Mouse (Mus musculus): ENCODE measurements around the gene Kmt2a. TPM values are rescaled to one million over a fixed set of nuclear protein-coding genes. Genes with fewer than 3 reads are reported as not detected.

The Kmt2a gene
- polyA plus RNA-seq, 1 experiment from 2014 or later: 9.7 TPM

GRCm38 (mm10) chr9:44877686-44878085, 3.4 kb downstream of the Kmt2a start:
- ATAC-seq (replicated peaks; ENCODE audit: low FRiP score) (no peak), DNase-seq (ENCODE audit: low spot score) (no peak)
- Histone ChIP-seq H3K9ac (ENCODE audit: low read depth, low read length) (no peak overlapping the region), H3K4me3 (ENCODE audit: low read depth, low read length) (no peak overlapping the region), H3K4me1 (replicated peaks; ENCODE audit: control insufficient read depth, insufficient read depth, low read length) (peaks cover 28% of the 10 kb centered on the region), H3K36me3 (ENCODE audit: control insufficient read depth, insufficient read depth, low read length) (peaks cover 4% of the 10 kb centered on the region; the same call in 1 of the 2 replicates), H3K27me3 (replicated peaks; ENCODE audit: control insufficient read depth, insufficient read depth, low read length) (no peaks in the 10 kb centered on the region), H3K4me2 (no peak overlapping the region), H3K9me3 (ENCODE audit: control insufficient read depth, low read length) (no peaks in the 10 kb centered on the region), H3K27ac (ENCODE audit: low read depth, low read length) (no peak overlapping the region)
- 94% methylated on average over 7 of the region's 7 CpGs for WGBS

GRCm38 (mm10) chr9:44875476-44875875, 5.6 kb downstream of the Kmt2a start:
- H3K4me2 ChIP-seq: no peak overlapping the region
- no peak overlapping the region for H3K9ac ChIP-seq (ENCODE audit: low read depth, low read length)
- no peaks in the 10 kb centered on the region for H3K27me3 ChIP-seq (replicated peaks; ENCODE audit: control insufficient read depth, insufficient read depth, low read length)
- H3K4me1 ChIP-seq (replicated peaks; ENCODE audit: control insufficient read depth, insufficient read depth, low read length): peaks cover 32% of the 10 kb centered on the region
- H3K9me3 ChIP-seq (ENCODE audit: control insufficient read depth, low read length): no peaks in the 10 kb centered on the region
- ATAC-seq (replicated peaks; ENCODE audit: low FRiP score): no peak
- DNase-seq (ENCODE audit: low spot score): no peak
- 84% methylated on average over 7 of the region's 7 CpGs for WGBS
- H3K27ac ChIP-seq (ENCODE audit: low read depth, low read length): no peak overlapping the region
- no peak overlapping the region for H3K4me3 ChIP-seq (ENCODE audit: low read depth, low read length)
- peaks cover 4% of the 10 kb centered on the region; the same call in 1 of the 2 replicates for H3K36me3 ChIP-seq (ENCODE audit: control insufficient read depth, insufficient read depth, low read length)

DNA sequence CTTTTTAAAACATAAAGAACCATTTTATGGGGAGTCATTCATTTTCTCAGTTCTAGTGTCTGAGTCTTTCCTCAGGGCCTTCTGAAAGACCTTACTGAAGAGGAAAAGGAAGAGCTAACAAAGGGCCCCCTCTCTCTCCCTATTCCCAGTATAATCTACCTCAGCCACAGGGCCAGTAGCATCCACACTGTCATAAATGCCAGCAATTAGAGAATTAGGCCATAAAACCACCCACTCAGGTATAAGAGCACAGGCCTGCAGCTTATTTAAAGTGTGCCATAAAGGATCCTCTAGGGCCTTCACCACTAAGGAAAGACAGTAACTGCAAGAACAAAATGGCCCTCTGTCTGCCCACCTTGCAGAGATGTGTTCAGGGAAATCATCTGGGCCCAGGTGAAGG, 6.9 kb downstream of the Kmt2a start:
- no peak overlapping the region for H3K27ac ChIP-seq (ENCODE audit: low read depth, low read length)
- no peaks in the 10 kb centered on the region for H3K27me3 ChIP-seq (replicated peaks; ENCODE audit: control insufficient read depth, insufficient read depth, low read length)
- ATAC-seq (replicated peaks; ENCODE audit: low FRiP score): no peak
- H3K4me1 ChIP-seq (replicated peaks; ENCODE audit: control insufficient read depth, insufficient read depth, low read length): peaks cover 26% of the 10 kb centered on the region
- H3K4me2 ChIP-seq: no peak overlapping the region
- H3K9me3 ChIP-seq (ENCODE audit: control insufficient read depth, low read length): no peaks in the 10 kb centered on the region
- H3K9ac ChIP-seq (ENCODE audit: low read depth, low read length): no peak overlapping the region
- no peak for DNase-seq (ENCODE audit: low spot score)
- H3K4me3 ChIP-seq (ENCODE audit: low read depth, low read length): no peak overlapping the region
- peaks cover 7% of the 10 kb centered on the region; the same call in 1 of the 2 replicates for H3K36me3 ChIP-seq (ENCODE audit: control insufficient read depth, insufficient read depth, low read length)

GRCm38 (mm10) chr9:44873665-44874064, 7.4 kb downstream of the Kmt2a start:
- no peak for ATAC-seq (replicated peaks; ENCODE audit: low FRiP score)
- Histone ChIP-seq H3K4me2 (no peak overlapping the region), H3K36me3 (ENCODE audit: control insufficient read depth, insufficient read depth, low read length) (peaks cover 7% of the 10 kb centered on the region; the same call in 1 of the 2 replicates), H3K9me3 (ENCODE audit: control insufficient read depth, low read length) (no peaks in the 10 kb centered on the region), H3K4me3 (ENCODE audit: low read depth, low read length) (no peak overlapping the region), H3K27me3 (replicated peaks; ENCODE audit: control insufficient read depth, insufficient read depth, low read length) (no peaks in the 10 kb centered on the region), H3K27ac (ENCODE audit: low read depth, low read length) (no peak overlapping the region), H3K4me1 (replicated peaks; ENCODE audit: control insufficient read depth, insufficient read depth, low read length) (peaks cover 21% of the 10 kb centered on the region), H3K9ac (ENCODE audit: low read depth, low read length) (no peak overlapping the region)
- 75% methylated on average over 5 of the region's 5 CpGs for WGBS
- DNase-seq (ENCODE audit: low spot score): no peak

DNA sequence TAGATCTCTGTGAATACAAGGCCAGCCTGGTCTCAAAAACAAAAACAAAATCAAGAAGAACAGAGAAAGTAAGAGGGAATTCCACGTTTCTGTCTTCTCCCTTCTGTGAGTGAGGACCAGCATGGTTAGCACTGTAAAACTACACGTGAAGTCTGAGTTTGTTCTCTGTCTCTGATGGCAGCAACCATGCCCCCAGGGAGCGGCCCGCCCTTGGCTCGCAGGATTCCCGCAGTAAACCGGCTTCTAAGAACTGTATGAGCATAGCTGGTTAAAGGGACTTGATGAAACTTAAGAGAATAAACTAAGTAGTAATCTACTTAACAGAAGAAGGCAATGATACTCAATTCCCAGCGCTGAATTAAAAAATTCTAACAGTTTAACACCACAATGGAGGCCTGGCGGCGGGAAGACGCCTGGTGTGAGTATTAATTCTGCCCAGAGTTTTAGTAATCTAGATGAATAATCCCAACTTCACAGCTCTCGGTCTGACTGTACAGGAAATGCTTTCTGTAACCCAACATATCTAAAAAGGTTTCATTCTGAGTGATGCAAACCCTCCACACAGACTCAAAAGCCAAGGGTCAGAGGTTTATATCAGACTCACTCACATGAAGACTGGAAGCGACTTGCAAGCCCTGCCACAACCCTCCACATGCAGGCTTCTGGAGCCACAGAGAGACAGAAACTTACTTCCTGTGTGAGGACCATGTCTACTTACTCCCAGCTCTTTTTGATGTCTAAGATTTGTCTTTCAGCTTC, 12.6 kb downstream of the Kmt2a start:
- Histone ChIP-seq H3K9ac (ENCODE audit: low read depth, low read length) (no peak overlapping the region), H3K4me3 (ENCODE audit: low read depth, low read length) (no peak overlapping the region), H3K9me3 (ENCODE audit: control insufficient read depth, low read length) (no peaks in the 10 kb centered on the region), H3K27ac (ENCODE audit: low read depth, low read length) (no peak overlapping the region), H3K36me3 (ENCODE audit: control insufficient read depth, insufficient read depth, low read length) (peaks cover 16% of the 10 kb centered on the region), H3K4me1 (replicated peaks; ENCODE audit: control insufficient read depth, insufficient read depth, low read length) (peaks cover 21% of the 10 kb centered on the region), H3K4me2 (no peak overlapping the region), H3K27me3 (replicated peaks; ENCODE audit: control insufficient read depth, insufficient read depth, low read length) (no peaks in the 10 kb centered on the region)
- no peak for DNase-seq (ENCODE audit: low spot score)
- no peak for ATAC-seq (replicated peaks; ENCODE audit: low FRiP score)
- 79% methylated on average over 13 of the region's 13 CpGs for WGBS

- H3K27me3 ChIP-seq (replicated peaks; ENCODE audit: control insufficient read depth, insufficient read depth, low read length): no peaks in the 10 kb centered on the region
- WGBS: 62% methylated on average over 3 of the region's 3 CpGs
- H3K4me3 ChIP-seq (ENCODE audit: low read depth, low read length): no peak overlapping the region
- H3K27ac ChIP-seq (ENCODE audit: low read depth, low read length): no peak overlapping the region
- DNase-seq (ENCODE audit: low spot score): no peak
- H3K4me2 ChIP-seq: no peak overlapping the region
- peaks cover 18% of the 10 kb centered on the region for H3K4me1 ChIP-seq (replicated peaks; ENCODE audit: control insufficient read depth, insufficient read depth, low read length)
- H3K36me3 ChIP-seq (ENCODE audit: control insufficient read depth, insufficient read depth, low read length): peaks cover 20% of the 10 kb centered on the region
- H3K9ac ChIP-seq (ENCODE audit: low read depth, low read length): no peak overlapping the region
- no peak for ATAC-seq (replicated peaks; ENCODE audit: low FRiP score)
- H3K9me3 ChIP-seq (ENCODE audit: control insufficient read depth, low read length): no peaks in the 10 kb centered on the region
Observed at GRCm38 (mm10) chr9:44867664-44868063, 13.4 kb downstream of the Kmt2a start.

DNA sequence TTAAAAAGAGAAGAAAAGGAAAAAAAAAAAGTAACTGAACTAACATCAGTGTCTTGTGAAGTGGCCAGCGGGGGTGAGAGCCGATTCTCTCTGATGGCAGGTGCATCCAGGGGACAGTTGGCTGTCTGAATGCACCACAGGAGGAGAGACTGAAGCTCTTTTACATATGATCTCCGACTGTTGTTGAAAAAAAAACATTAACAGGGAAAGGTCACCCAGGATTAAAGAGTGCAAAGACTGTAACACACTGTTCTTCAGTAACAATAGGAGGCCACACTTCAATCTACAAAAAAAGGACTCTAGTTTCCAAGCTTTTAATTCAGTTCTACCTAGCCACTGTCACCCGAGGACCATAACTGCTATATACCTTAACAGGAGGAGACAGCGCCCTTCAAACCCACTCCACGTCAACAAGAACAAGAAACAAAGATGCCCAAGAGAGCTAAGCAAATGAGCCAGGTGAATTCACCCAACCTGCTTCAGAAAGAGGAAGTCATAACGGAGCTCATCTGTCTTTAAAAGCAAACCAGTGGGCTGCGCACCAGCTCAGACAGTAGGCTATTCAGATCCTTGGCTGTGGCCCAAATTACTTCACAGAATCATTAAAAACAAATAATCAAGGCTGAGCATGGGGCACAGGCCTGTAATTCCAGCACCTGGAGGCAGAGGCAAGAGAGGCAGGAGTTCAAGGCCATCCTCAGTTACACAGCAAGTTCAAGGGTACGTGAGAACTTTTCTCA, 14.4 kb downstream of the Kmt2a start:
- ATAC-seq (replicated peaks; ENCODE audit: low FRiP score): no peak
- peaks cover 22% of the 10 kb centered on the region for H3K36me3 ChIP-seq (ENCODE audit: control insufficient read depth, insufficient read depth, low read length)
- no peak for DNase-seq (ENCODE audit: low spot score)
- no peak overlapping the region for H3K4me3 ChIP-seq (ENCODE audit: low read depth, low read length)
- H3K9ac ChIP-seq (ENCODE audit: low read depth, low read length): no peak overlapping the region
- no peak overlapping the region for H3K4me2 ChIP-seq
- H3K4me1 ChIP-seq (replicated peaks; ENCODE audit: control insufficient read depth, insufficient read depth, low read length): peaks cover 18% of the 10 kb centered on the region
- H3K27ac ChIP-seq (ENCODE audit: low read depth, low read length): no peak overlapping the region; the same call in 1 of the 2 replicates
- no peaks in the 10 kb centered on the region for H3K9me3 ChIP-seq (ENCODE audit: control insufficient read depth, low read length)
- no peaks in the 10 kb centered on the region for H3K27me3 ChIP-seq (replicated peaks; ENCODE audit: control insufficient read depth, insufficient read depth, low read length)
- WGBS: 79% methylated on average over 9 of the region's 9 CpGs

- H3K27me3 ChIP-seq (replicated peaks; ENCODE audit: control insufficient read depth, insufficient read depth, low read length): no peaks in the 10 kb centered on the region
- H3K4me1 ChIP-seq (replicated peaks; ENCODE audit: control insufficient read depth, insufficient read depth, low read length): no peaks in the 10 kb centered on the region
- no peaks in the 10 kb centered on the region for H3K9me3 ChIP-seq (ENCODE audit: control insufficient read depth, low read length)
- H3K36me3 ChIP-seq (ENCODE audit: control insufficient read depth, insufficient read depth, low read length): peaks cover 25% of the 10 kb centered on the region
- H3K9ac ChIP-seq (ENCODE audit: low read depth, low read length): no peak overlapping the region
- DNase-seq (ENCODE audit: low spot score) (no peak), ATAC-seq (replicated peaks; ENCODE audit: low FRiP score) (no peak)
- no peak overlapping the region for H3K27ac ChIP-seq (ENCODE audit: low read depth, low read length)
- no peak overlapping the region for H3K4me3 ChIP-seq (ENCODE audit: low read depth, low read length)
- no peak overlapping the region for H3K4me2 ChIP-seq
Observed at GRCm38 (mm10) chr9:44861121-44861520, 20.0 kb downstream of the Kmt2a start.

DNA sequence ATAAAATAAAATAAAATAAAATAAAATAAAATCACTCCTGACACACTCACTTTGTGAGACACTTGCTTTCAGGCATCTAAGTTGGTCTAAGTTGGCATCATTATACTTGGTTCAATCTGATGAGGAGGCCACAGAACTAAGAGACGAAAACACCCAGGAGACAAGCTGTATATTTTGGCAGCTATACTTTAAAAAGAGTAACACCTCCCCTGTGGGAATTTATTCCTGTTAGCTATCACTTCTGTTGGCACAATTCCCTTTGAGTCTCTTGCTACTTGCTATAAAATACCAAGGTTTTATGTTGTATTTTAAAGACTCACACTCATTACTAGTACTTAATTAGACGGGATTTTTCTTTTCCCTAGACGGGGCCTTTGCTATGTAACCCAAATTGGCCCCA, 22.4 kb downstream of the Kmt2a start:
- Histone ChIP-seq H3K27me3 (replicated peaks; ENCODE audit: control insufficient read depth, insufficient read depth, low read length) (no peaks in the 10 kb centered on the region), H3K4me1 (replicated peaks; ENCODE audit: control insufficient read depth, insufficient read depth, low read length) (no peaks in the 10 kb centered on the region), H3K36me3 (ENCODE audit: control insufficient read depth, insufficient read depth, low read length) (peaks cover 12% of the 10 kb centered on the region), H3K27ac (ENCODE audit: low read depth, low read length) (no peak overlapping the region), H3K9ac (ENCODE audit: low read depth, low read length) (no peak overlapping the region), H3K9me3 (ENCODE audit: control insufficient read depth, low read length) (no peaks in the 10 kb centered on the region), H3K4me2 (no peak overlapping the region), H3K4me3 (ENCODE audit: low read depth, low read length) (no peak overlapping the region)
- DNase-seq (ENCODE audit: low spot score) (no peak), ATAC-seq (replicated peaks; ENCODE audit: low FRiP score) (no peak)
- WGBS: 89% methylated on average over 3 of the region's 3 CpGs

Measured in liver, embryonic 11.5 days (tissue).